Mouse (Mus musculus): Measurements from ENCODE around the gene Ctbs.

Ctbs gene

GRCm38 (mm10) chr3:146482044-146482443, 32.4 kb downstream of the Ctbs start:
- in situ Hi-C loops (cut with MboI; ENCODE audit: low sequenced_read_pairs), result no loop called here

GRCm38 (mm10) chr3:146486464-146486863, 36.9 kb downstream of the Ctbs start:
- in situ Hi-C loops (cut with MboI; ENCODE audit: low sequenced_read_pairs), result no loop called here

DNA sequence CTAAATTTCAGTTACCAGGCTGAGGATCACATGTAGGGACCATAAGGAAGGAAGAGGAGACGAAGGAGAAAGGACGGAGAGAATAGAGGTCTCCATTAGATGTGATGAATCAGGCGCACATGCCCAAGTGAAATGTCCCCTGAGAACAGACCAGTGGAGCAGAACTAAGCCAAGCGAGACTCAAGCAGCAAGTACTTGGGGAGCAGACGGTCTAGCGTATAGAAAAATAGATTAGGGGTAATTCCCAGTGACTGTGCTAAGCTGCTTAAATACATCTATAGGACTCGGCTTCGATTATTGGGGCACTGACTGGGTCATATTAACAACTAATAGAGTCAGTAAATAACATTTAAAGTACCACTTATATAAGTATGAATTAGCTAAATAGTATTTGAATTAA, 45.3 kb downstream of the Ctbs start:
- in situ Hi-C loops (cut with MboI; ENCODE audit: low sequenced_read_pairs), result no loop called here

- in situ Hi-C loops (cut with MboI; ENCODE audit: low sequenced_read_pairs), result no loop called here
Observed at GRCm38 (mm10) chr3:146498989-146499388, 49.4 kb downstream of the Ctbs start.

DNA sequence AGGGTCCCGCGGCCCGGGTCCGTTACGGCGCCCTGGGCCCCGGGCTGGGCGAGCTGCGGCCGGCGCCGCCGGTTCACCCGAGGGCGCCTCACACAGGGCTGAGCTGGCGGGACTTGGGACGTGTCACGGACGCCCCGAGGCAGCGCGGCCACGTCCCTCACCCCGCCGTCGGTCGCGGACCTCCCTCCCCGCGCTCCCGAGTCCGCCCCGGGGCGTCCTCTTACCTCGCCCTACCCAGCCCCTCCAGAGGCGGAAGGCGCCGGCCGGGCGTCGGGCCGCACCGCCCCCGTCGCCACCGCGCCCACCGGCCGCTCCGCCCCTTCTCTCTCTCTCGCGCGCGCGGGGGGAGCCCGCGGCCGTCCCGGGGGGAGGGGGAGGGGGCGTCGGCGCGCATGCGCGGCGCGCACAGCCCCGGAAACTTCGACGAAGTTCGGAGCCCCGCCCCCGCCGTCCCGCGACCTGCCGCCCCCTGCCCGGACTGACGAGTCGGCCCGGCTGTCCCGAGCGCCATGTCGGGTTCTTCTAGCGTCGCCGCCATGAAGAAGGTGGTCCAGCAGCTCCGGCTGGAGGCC, 49.9 kb downstream of the Ctbs start, which contains the start of the genes Spata1 and Gng5:
Spata1 (minus strand) TSS at position 323 of the 572 bp plus-strand sequence.
Gng5 (plus strand) TSS at position 377 of the 572 bp plus-strand sequence.
- in situ Hi-C loops (cut with MboI; ENCODE audit: low sequenced_read_pairs), result no loop called here

GRCm38 (mm10) chr3:146500003-146500809, 50.6 kb downstream of the Ctbs start:
- in situ Hi-C loops (cut with MboI; ENCODE audit: low sequenced_read_pairs), result no loop called here

DNA sequence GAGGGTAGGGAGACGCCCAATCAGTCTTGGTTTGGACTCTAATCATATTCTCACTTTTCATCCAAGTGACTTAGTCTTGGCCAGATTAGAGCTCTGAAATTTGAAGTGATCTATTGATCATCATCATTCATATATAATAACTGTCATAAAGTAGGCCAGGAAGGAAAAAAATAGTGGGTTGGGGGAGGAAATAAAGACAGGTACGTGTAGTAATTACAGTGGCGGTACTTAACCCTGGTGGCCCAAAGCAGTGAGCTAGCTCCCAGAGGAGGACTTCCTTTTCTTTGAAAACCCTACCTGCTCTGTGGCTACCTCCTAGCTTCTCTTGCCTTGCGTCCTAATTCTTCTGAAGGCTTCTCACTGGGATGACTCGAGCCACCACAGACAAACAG, 51.2 kb downstream of the Ctbs start:
- in situ Hi-C loops (cut with MboI; ENCODE audit: low sequenced_read_pairs), result no loop called here

GRCm38 (mm10) chr3:146501601-146502123, 52.1 kb downstream of the Ctbs start:
- in situ Hi-C loops (cut with MboI; ENCODE audit: low sequenced_read_pairs), result no loop called here

GRCm38 (mm10) chr3:146506711-146507110, 57.1 kb downstream of the Ctbs start:
- in situ Hi-C loops (cut with MboI; ENCODE audit: low sequenced_read_pairs), result no loop called here
